Mouse (Mus musculus): Measurements from ENCODE around the gene Hspbap1. TPM values are rescaled to one million over a fixed set of nuclear protein-coding genes. Genes with fewer than 3 reads are reported as not detected.

Hspbap1 gene
- total and polyA plus RNA-seq, 3 experiments = 7.2 to 9.6 TPM; not detected in 1

- Histone ChIP-seq H3K36me3 (ENCODE audit: control insufficient read depth in 1 of 2, insufficient read depth in 2 of 2, low read length in 2 of 2) (no peaks in the 10 kb centered on the region), H3K79me2 (ENCODE audit: control insufficient read depth, insufficient read depth, low read length, poor library complexity) (no peaks in the 10 kb centered on the region), H3K9me3 (replicated peaks; ENCODE audit: insufficient read depth, low read length) (no peaks in the 10 kb centered on the region), H3K9ac (ENCODE audit: control insufficient read depth, low read depth, low read length, poor library complexity, severe bottlenecking) (no peak overlapping the region), H3K4me3 (ENCODE audit: control insufficient read depth in 1 of 2, insufficient read depth in 1 of 2, low read depth in 2 of 2, low read length in 2 of 2) (no peak overlapping the region), H3K27ac (ENCODE audit: control insufficient read depth, low read depth, low read length) (no peak overlapping the region), H3K4me1 (ENCODE audit: control insufficient read depth in 1 of 2, insufficient read depth in 2 of 2, low read length in 2 of 2) (no peaks in the 10 kb centered on the region), H3K27me3 (ENCODE audit: control insufficient read depth in 1 of 2, insufficient read depth in 2 of 2, low read length in 2 of 2) (no peaks in the 10 kb centered on the region)
- no peak for TF ChIP-seq E2F4 (IDR thresholded peaks at IDR 0.05; ENCODE audit: borderline replicate concordance, low read depth, low read length)
- no peak for TF ChIP-seq RAD21 (IDR thresholded peaks at IDR 0.05; ENCODE audit: low read depth, low read length)
- TF ChIP-seq CHD2 (IDR thresholded peaks at IDR 0.05; ENCODE audit: low read length) = no peak
- TF ChIP-seq TCF12 (IDR thresholded peaks at IDR 0.05; ENCODE audit: low read depth, low read length) = no peak
- no peak for TF ChIP-seq MAZ (IDR thresholded peaks at IDR 0.05; ENCODE audit: low read depth, low read length)
- TF ChIP-seq JUND (IDR thresholded peaks at IDR 0.05; ENCODE audit: low read depth, low read length) = no peak
- TF ChIP-seq ETS1 (IDR thresholded peaks at IDR 0.05; ENCODE audit: low read depth, low read length) = no peak
- no peak for TF ChIP-seq MXI1 (IDR thresholded peaks at IDR 0.05; ENCODE audit: low read depth, low read length)
- no peak for TF ChIP-seq GATA1 (IDR thresholded peaks at IDR 0.05; ENCODE audit: low read depth, low read length)
- TF ChIP-seq USF2 (IDR thresholded peaks at IDR 0.05; ENCODE audit: borderline replicate concordance in 1 of 2, insufficient read depth in 1 of 2, low read depth in 1 of 2, low read length in 2 of 2) = no peak
- TF ChIP-seq RCOR1 (IDR thresholded peaks at IDR 0.05; ENCODE audit: low read depth, low read length) = no peak
- TF ChIP-seq POLR2AphosphoS2 (IDR thresholded peaks at IDR 0.05; ENCODE audit: low read length) = no peak
- DNase-seq (ENCODE audit: low read depth, low spot score) = no peak
Measured at GRCm38 (mm10) chr16:35748237-35748603, 22.0 kb upstream of the Hspbap1 start.

GRCm38 (mm10) chr16:35749385-35749784, 20.8 kb upstream of the Hspbap1 start:
- H3K9me3 ChIP-seq (replicated peaks; ENCODE audit: insufficient read depth, low read length) = no peaks in the 10 kb centered on the region
- H3K27ac ChIP-seq (ENCODE audit: control insufficient read depth, low read depth, low read length) = no peak overlapping the region
- no peak for DNase-seq (ENCODE audit: low read depth, low spot score)
- H3K36me3 ChIP-seq (ENCODE audit: control insufficient read depth in 1 of 2, insufficient read depth in 2 of 2, low read length in 2 of 2) = no peaks in the 10 kb centered on the region
- no peaks in the 10 kb centered on the region for H3K4me1 ChIP-seq (ENCODE audit: control insufficient read depth in 1 of 2, insufficient read depth in 2 of 2, low read length in 2 of 2)
- H3K79me2 ChIP-seq (ENCODE audit: control insufficient read depth, insufficient read depth, low read length, poor library complexity) = no peaks in the 10 kb centered on the region
- H3K27me3 ChIP-seq (ENCODE audit: control insufficient read depth in 1 of 2, insufficient read depth in 2 of 2, low read length in 2 of 2) = no peaks in the 10 kb centered on the region
- no peak overlapping the region for H3K4me3 ChIP-seq (ENCODE audit: control insufficient read depth in 1 of 2, insufficient read depth in 1 of 2, low read depth in 2 of 2, low read length in 2 of 2)
- TF ChIP-seq RAD21 (IDR thresholded peaks at IDR 0.05; ENCODE audit: low read depth, low read length) (no peak), CHD2 (IDR thresholded peaks at IDR 0.05; ENCODE audit: low read length) (no peak), MAFK (IDR thresholded peaks at IDR 0.05; ENCODE audit: borderline replicate concordance, low read depth, low read length) (no peak), CTCF (IDR thresholded peaks at IDR 0.05 in 2 of 3, conservative IDR thresholded peaks at IDR 0.05 in 1 of 3; ENCODE audit: control insufficient read depth in 1 of 3, insufficient read depth in 1 of 3, low read depth in 2 of 3, low read length in 3 of 3, poor library complexity in 1 of 3, severe bottlenecking in 1 of 3) (no peak), ZMIZ1 (IDR thresholded peaks at IDR 0.05; ENCODE audit: low read depth, low read length) (no peak)
- no peak overlapping the region for H3K9ac ChIP-seq (ENCODE audit: control insufficient read depth, low read depth, low read length, poor library complexity, severe bottlenecking)

GRCm38 (mm10) chr16:35751841-35752240, 18.3 kb upstream of the Hspbap1 start:
- peaks cover 0 to 13% of the 10 kb centered on the region in 2 experiments; a peak in 2 of 4 replicates for H3K36me3 ChIP-seq (ENCODE audit: control insufficient read depth in 1 of 2, insufficient read depth in 2 of 2, low read length in 2 of 2)
- TF ChIP-seq TAL1 (IDR thresholded peaks at IDR 0.05; ENCODE audit: low read length) (no peak), NELFE (IDR thresholded peaks at IDR 0.05; ENCODE audit: low read depth, low read length) (no peak), UBTF (IDR thresholded peaks at IDR 0.05; ENCODE audit: borderline replicate concordance, insufficient read depth, low read depth, low read length) (no peak), MYC (IDR thresholded peaks at IDR 0.05; ENCODE audit: low read depth, low read length) (no peak), ZKSCAN1 (IDR thresholded peaks at IDR 0.05; ENCODE audit: low read depth, low read length) (no peak), MAFK (IDR thresholded peaks at IDR 0.05; ENCODE audit: borderline replicate concordance, low read depth, low read length) (no peak)
- DNase-seq (ENCODE audit: low read depth, low spot score) = no peak
- no peaks in the 10 kb centered on the region for H3K9me3 ChIP-seq (replicated peaks; ENCODE audit: insufficient read depth, low read length)
- no peak overlapping the region for H3K9ac ChIP-seq (ENCODE audit: control insufficient read depth, low read depth, low read length, poor library complexity, severe bottlenecking)
- H3K27ac ChIP-seq (ENCODE audit: control insufficient read depth, low read depth, low read length) = no peak overlapping the region
- no peaks in the 10 kb centered on the region for H3K79me2 ChIP-seq (ENCODE audit: control insufficient read depth, insufficient read depth, low read length, poor library complexity)
- no peak overlapping the region for H3K4me3 ChIP-seq (ENCODE audit: control insufficient read depth in 1 of 2, insufficient read depth in 1 of 2, low read depth in 2 of 2, low read length in 2 of 2)
- H3K27me3 ChIP-seq (ENCODE audit: control insufficient read depth in 1 of 2, insufficient read depth in 2 of 2, low read length in 2 of 2) = no peaks in the 10 kb centered on the region
- H3K4me1 ChIP-seq (ENCODE audit: control insufficient read depth in 1 of 2, insufficient read depth in 2 of 2, low read length in 2 of 2) = peaks cover 8 to 10% of the 10 kb centered on the region in 2 experiments; a peak in 3 of 4 replicates

All from MEL (cell line).